Mouse (Mus musculus) midbrain, postnatal 0 days (tissue): ENCODE measurements around the gene Nlk. TPM values are rescaled to one million over a fixed set of nuclear protein-coding genes. Genes with fewer than 3 reads are reported as not detected.
"Not testable (repeated sequence)": the region's sequence is repeated elsewhere in the genome, so short reads cannot be mapped to it uniquely, and the experiment has no call there.

Experiments
- ATAC-seq: fragments of 200-750 bp; cut with Nextera tagmentation; 2 replicates; pipeline ENCODE4 v1.8.0; 2017; ENCODE audit warnings: moderate number of reproducible peaks, mild to moderate bottlenecking, moderate TSS enrichment, moderate library complexity; ENCODE audit not compliant: low FRiP score
- DNase-seq: peaks from one replicate; pipeline ENCODE4 v3.0.0-alpha.2; 2015; ENCODE audit warnings: low spot score
- H3K27ac ChIP-seq: fragments of 300-500 bp; sonication (generic); 2 replicates; pipeline ENCODE4 v1.5.1; 2014; ENCODE audit warnings: low read depth, mild to moderate bottlenecking, low read length, mixed read lengths
- H3K27me3 ChIP-seq: fragments of 300-500 bp; sonication (generic); 2 replicates; pipeline ENCODE4 v1.6.1; 2014; ENCODE audit warnings: low read length, control low read depth, mixed read lengths; ENCODE audit not compliant: insufficient read depth
- H3K36me3 ChIP-seq: fragments of 300-500 bp; sonication (generic); 2 replicates; pipeline ENCODE4 v1.6.1; 2014; ENCODE audit warnings: low read length, control low read depth, mixed read lengths; ENCODE audit not compliant: insufficient read depth
- H3K4me1 ChIP-seq: fragments of 300-500 bp; sonication (generic); 2 replicates; pipeline ENCODE4 v1.6.1; 2014; ENCODE audit warnings: mild to moderate bottlenecking, control low read depth, antibody characterized with exemption, low read length, mixed read lengths; ENCODE audit not compliant: insufficient read depth
- H3K4me2 ChIP-seq: fragments of 300-500 bp; sonication (generic); 2 replicates; pipeline ENCODE4 v1.6.1; 2014; ENCODE audit warnings: low read depth, mild to moderate bottlenecking, low read length, mixed read lengths; ENCODE audit not compliant: poor library complexity, severe bottlenecking
- H3K4me3 ChIP-seq: fragments of 300-500 bp; sonication (generic); 2 replicates; pipeline ENCODE4 v1.5.1; 2014; ENCODE audit warnings: low read depth, mild to moderate bottlenecking, low read length, moderate library complexity
- H3K9ac ChIP-seq: fragments of 300-500 bp; sonication (generic); replicated peaks from 2 replicates; pipeline ENCODE4 v1.6.1; 2014; ENCODE audit warnings: mild to moderate bottlenecking, low read length, moderate library complexity, mixed read lengths; ENCODE audit not compliant: poor library complexity, severe bottlenecking
- H3K9me3 ChIP-seq: fragments of 300-500 bp; sonication (generic); 2 replicates; pipeline ENCODE4 v1.6.1; 2016; ENCODE audit warnings: low read length, control low read depth
- CTCF ChIP-seq: IDR thresholded peaks from 2 replicates; pipeline ENCODE4 v1.5.1; 2016; ENCODE audit warnings: antibody characterized with exemption, mild to moderate bottlenecking
- WGBS: fragments of 180-500 bp; shearing (Covaris S2); extraction: QIAGEN DNeasy Blood & Tissue Kit; methylation state at CpG from one replicate; pipeline ENCODE4 v1.1.7; 2014; 5-methylcytosine and 5-hydroxymethylcytosine counted together
- polyA plus RNA-seq: library from polyadenylated mRNA; unstranded; fragments of >200 nt; fragmentation: Nextera tagmentation; extraction: Ambion mirVana; gene quantifications from 2 replicates; pipeline ENCODE4 v1.2.1, GENCODE M21; 2015
- total RNA-seq: library from RNA; depleted of rRNA; stranded (reverse); fragments of >200 nt; gene quantifications from 2 replicates; pipeline ENCODE4 v1.2.3, GENCODE M21; 2014

Gene Nlk
- total and polyA plus RNA-seq, 2 experiments from 2014 or later = 25.0 to 44.4 TPM

DNA sequence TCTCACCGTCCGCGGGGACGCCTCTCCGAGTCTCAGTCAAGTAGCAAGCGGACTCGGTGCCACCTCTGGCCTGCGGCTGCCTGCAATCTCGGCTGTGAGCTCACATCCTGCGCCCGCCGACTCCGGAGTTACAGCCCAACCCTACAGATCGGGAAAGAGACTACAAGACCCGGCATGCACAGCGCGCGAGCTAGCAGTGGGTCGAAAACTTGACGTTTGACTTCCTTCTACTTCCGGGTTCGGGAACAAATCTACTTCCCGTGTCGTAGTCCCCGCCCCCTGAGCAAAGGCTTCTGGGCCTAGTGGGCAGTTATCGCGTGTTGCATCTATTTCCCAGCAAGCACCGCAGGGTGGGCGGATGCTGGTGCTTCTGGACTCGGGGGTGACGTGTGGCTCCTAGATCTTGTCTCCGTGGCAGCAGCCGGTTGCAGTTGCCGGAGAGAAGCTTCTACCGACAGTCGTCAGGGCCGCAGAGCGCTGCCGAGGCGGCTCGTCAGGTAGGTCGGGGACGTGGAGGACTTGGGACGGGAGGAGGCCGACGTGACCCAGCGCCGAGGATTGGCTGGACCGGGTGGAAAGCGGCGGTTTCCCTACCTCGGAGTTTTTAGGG lies 161.0 kb downstream of the Nlk start, which contains the start of the genes Tnfaip1 and Ift20:
TSS of gene Tnfaip1 (minus strand) at position 253 of the 610 bp plus-strand sequence.
TSS of gene Ift20 (plus strand) at position 282 of the 610 bp plus-strand sequence.
- peaks cover 13% of the 10 kb centered on the region; the same call in 1 of the 2 replicates for H3K4me1 ChIP-seq
- H3K9ac ChIP-seq = peak within 1 kb of the TSS; percentile 71
- DNase-seq = peak; percentile 100
- peak; percentile 96 for ATAC-seq
- peak within 1 kb of the TSS; percentile 65 for H3K4me3 ChIP-seq
- H3K27me3 ChIP-seq = no peaks in the 10 kb centered on the region
- H3K9me3 ChIP-seq = no peaks in the 10 kb centered on the region
- peak within 1 kb of the TSS; percentile 86 for H3K27ac ChIP-seq
- peak within 1 kb of the TSS; percentile 76 for H3K4me2 ChIP-seq
- WGBS = under 1% methylated on average over 52 of the region's 52 CpGs
- TF ChIP-seq CTCF = peak; percentile 16; the same call in 1 of the 2 replicates
- peaks cover 22% of the 10 kb centered on the region for H3K36me3 ChIP-seq

DNA sequence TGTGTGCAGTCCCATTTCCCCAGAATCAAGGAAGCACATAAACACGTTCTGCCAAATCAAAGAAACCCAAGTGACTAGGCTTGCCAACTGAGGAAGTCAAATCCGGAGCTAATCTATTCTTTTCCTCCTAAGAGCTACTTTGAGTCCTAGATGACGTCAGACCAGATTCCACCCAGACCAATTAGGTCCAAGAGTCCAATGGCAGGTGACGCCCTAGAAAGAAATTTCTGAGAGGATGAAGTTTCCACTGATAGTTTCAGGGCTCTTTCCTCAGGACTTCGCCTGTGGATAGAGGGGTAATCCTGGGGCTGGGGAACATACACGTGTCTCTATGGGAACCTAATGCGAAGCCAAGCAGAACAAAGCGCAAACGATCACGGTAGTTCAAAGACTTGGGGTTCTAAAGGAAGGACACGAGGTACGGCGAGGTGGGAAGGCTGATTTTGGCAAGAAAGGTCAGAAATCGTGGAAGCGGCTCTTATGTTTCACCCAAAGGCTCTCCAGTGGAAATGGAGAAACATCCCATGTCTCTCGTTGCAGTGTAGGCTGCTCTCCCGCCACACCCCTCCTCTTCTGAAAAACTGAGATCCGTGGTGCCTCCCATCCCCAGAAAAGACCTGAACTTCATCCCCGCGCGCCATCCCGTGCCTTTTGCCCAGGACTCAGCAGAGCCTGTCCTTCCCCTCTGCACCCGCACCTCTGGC lies 161.6 kb downstream of the Nlk start:
- no peak for TF ChIP-seq CTCF
- H3K36me3 ChIP-seq = peaks cover 16% of the 10 kb centered on the region
- no peaks in the 10 kb centered on the region for H3K9me3 ChIP-seq
- peak overlapping the region; percentile 86 for H3K27ac ChIP-seq
- H3K9ac ChIP-seq = peak overlapping the region; percentile 69
- ATAC-seq = peak; percentile 66
- WGBS = under 1% methylated on average over 23 of the region's 23 CpGs
- peak overlapping the region; percentile 76 for H3K4me2 ChIP-seq
- no peaks in the 10 kb centered on the region for H3K27me3 ChIP-seq
- peak overlapping the region; percentile 65 for H3K4me3 ChIP-seq
- H3K4me1 ChIP-seq = peaks cover 13% of the 10 kb centered on the region; the same call in 1 of the 2 replicates
- DNase-seq = peak; percentile 49

DNA sequence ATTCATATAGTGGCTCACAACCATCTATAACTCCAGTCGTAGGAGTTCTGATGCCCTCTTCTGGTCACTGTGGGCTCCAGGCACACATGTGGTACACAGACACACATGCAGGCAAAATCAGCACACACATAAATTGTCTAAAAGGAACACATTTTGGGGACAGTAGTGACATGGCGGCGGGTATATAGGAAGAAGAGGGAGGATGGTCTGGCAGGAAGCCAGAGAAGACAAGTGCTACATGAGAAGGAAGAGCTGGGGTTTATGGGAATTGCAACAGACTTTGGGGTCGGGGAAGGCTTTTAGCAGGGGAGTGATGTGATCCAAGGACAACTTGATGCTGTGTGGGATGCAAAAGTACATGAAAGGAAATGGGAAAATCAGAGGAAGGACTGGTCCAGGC lies 162.7 kb downstream of the Nlk start:
- peak; percentile 27; the same call in 1 of the 2 replicates for TF ChIP-seq CTCF
- Histone ChIP-seq H3K9ac (no peak overlapping the region), H3K4me1 (peaks cover 13% of the 10 kb centered on the region; the same call in 1 of the 2 replicates), H3K27me3 (no peaks in the 10 kb centered on the region), H3K4me3 (peak overlapping the region; percentile 65; the same call in 1 of the 2 replicates), H3K9me3 (no peaks in the 10 kb centered on the region), H3K27ac (no peak overlapping the region), H3K4me2 (peak overlapping the region; percentile 76), H3K36me3 (peaks cover 18% of the 10 kb centered on the region)
- ATAC-seq (no peak), DNase-seq (no peak)
- WGBS = 93% methylated on average over 4 of the region's 4 CpGs

DNA sequence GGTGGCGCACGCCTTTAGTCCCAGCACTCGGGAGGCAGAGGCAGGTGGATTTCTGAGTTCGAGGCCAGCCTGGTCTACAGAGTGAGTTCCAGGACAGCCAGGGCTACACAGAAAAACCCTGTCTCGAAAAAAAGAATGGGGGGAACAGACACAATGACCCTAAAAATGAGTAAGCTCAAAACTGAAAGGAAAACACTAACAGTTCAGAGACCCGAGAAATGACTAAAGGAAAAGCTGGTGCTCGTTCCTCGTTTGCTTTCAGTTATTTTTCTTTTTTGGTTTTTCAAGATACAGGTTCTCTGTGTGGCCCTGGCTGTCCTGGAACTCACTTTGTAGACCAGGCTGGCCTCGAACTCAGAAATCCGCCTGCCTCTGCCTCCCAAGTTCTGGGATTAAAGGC lies 165.7 kb downstream of the Nlk start:
- not testable (repeated sequence) for H3K27me3 ChIP-seq, ATAC-seq, H3K4me1 ChIP-seq, DNase-seq, H3K4me2 ChIP-seq, H3K9ac ChIP-seq, H3K27ac ChIP-seq, H3K9me3 ChIP-seq, H3K4me3 ChIP-seq
- peaks cover 34% of the 10 kb centered on the region for H3K36me3 ChIP-seq
- 92% methylated on average over 10 of the region's 10 CpGs for WGBS

DNA sequence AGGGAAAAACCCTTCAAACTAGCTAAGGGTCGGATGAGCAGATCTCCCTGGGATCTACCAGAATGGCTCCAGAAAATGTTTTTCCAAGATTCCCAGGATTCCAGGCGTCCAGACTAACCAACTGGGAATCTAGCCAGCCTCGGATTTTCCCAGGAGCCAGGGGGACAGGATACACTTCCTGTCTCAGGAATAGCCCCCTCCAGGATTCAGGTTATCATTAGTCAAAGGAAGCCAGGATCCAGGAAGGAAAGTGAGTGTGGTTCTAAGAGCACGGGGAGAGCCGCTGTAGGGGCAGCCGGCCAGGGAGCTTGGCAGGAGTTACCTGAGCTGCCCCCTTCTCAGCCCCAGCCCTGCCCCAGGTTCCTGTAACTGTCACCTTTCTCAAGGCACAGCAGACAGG lies 166.1 kb downstream of the Nlk start:
- DNase-seq (no peak), ATAC-seq (no peak)
- WGBS = 79% methylated on average over 6 of the region's 6 CpGs
- H3K36me3 ChIP-seq = peaks cover 39% of the 10 kb centered on the region
- H3K9me3 ChIP-seq = no peaks in the 10 kb centered on the region
- no peak overlapping the region for H3K9ac ChIP-seq
- no peak overlapping the region for H3K4me3 ChIP-seq
- no peak for TF ChIP-seq CTCF
- no peaks in the 10 kb centered on the region for H3K27me3 ChIP-seq
- no peak overlapping the region for H3K27ac ChIP-seq
- no peak overlapping the region for H3K4me2 ChIP-seq
- peaks cover 6% of the 10 kb centered on the region; the same call in 1 of the 2 replicates for H3K4me1 ChIP-seq

DNA sequence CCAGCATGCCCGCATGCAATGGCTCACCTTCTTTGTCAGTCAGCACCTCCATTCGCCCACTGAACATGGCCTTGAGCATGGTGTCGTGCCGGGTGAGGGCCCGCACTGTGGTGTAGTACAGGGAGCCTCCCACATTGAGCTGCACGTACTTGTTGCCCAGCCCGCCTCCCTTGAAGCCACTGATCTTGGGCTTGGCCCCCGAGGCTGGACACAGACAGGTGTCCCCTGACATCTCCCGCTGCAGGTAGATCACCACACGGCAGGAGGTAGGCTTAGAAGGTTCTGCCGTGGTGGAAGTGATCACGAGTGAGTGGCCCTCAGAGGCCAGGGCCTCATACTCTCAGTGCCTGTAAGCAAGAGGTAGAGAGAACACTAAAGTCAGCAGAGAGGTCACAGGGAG lies 167.2 kb downstream of the Nlk start:
- Histone ChIP-seq H3K9ac (no peak overlapping the region), H3K4me2 (no peak overlapping the region), H3K36me3 (peaks cover 46% of the 10 kb centered on the region), H3K27ac (no peak overlapping the region), H3K9me3 (no peaks in the 10 kb centered on the region), H3K27me3 (no peaks in the 10 kb centered on the region), H3K4me3 (no peak overlapping the region), H3K4me1 (peaks cover 5% of the 10 kb centered on the region; the same call in 1 of the 2 replicates)
- ATAC-seq = no peak
- TF ChIP-seq CTCF = no peak
- 90% methylated on average over 12 of the region's 12 CpGs for WGBS
- DNase-seq = no peak
